Mouse (Mus musculus) lung, adult 10 weeks (tissue): Measurements from ENCODE around the gene Nat8f1. TPM values are rescaled to one million over a fixed set of nuclear protein-coding genes. Genes with fewer than 3 reads are reported as not detected.

ENCODE experiments used
- polyA plus RNA-seq: library from polyadenylated mRNA; stranded (reverse); fragments of 350-450 nt; fragmentation: Illumina TruSeq; extraction: RNeasy Lipid Tissue Mini Kit (QIAGEN cat#74804); gene quantifications from one replicate; pipeline ENCODE4 v1.2.3, GENCODE M21; 2014; ENCODE audit warnings: low read depth, low replicate concordance; ENCODE audit not compliant: insufficient read depth

The Nat8f1 gene
- polyA plus RNA-seq = 5.5 TPM

GRCm38 (mm10) chr6:85915539-85916513 lies at the start of gene Nat8f1:
Gene Nat8f1, minus strand, starts transcription at chr6:85915687.

GRCm38 (mm10) chr6:85961101-85962091 lies 45.9 kb upstream of the Nat8f1 start, which contains the start of gene Dusp11:
Gene Dusp11, minus strand, starts transcription at chr6:85961667.

GRCm38 (mm10) chr6:85911587-85911986 lies 3.9 kb downstream of the Nat8f1 start, which contains the start of gene Tprkb:
Gene Tprkb, plus strand, starts transcription at chr6:85911865.

GRCm38 (mm10) chr6:85904642-85905061 lies 10.8 kb downstream of the Nat8f1 start, which contains the start of gene Nat8f4:
Gene Nat8f4, minus strand, starts transcription at chr6:85904884.

DNA sequence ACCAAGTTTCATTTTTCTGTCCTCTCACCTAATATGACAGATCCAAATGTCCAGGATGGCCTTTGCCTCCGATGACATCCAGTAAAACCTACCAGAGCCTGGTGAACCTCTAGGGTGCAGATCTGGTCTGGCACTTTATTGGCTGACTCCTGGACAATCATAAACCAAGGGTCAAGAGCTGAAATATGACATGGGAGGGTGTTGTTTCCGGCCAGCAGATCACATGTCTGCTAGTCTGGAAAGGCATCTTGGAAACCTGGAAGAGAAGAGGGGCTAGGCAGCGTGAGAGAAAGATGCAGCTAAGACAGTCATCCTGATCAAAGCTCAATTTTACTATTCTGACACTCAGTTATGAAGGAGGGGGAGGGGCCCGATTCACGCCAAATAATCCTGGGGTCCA lies 46.5 kb downstream of the Nat8f1 start, which contains the start of gene Nat8f2:
Nat8f2 (minus strand) TSS at position 153 of the 400 bp plus-strand sequence.

Other genes starting within 250 kb of the Nat8f1 start
- gene Nat8f7, start 202.5 kb downstream of the Nat8f1 start, polyA plus RNA-seq = 1.3 TPM
- 7.2 TPM for gene Nat8f3, start 149.9 kb downstream of the Nat8f1 start, polyA plus RNA-seq
- not detected for gene Nat8f6, start 94.7 kb downstream of the Nat8f1 start, polyA plus RNA-seq
- not detected for gene Nat8f5, start 94.7 kb downstream of the Nat8f1 start, polyA plus RNA-seq
- 0.22 TPM for gene Nat8, start 83.6 kb downstream of the Nat8f1 start, polyA plus RNA-seq
- not detected for gene Nat8f2, start 46.5 kb downstream of the Nat8f1 start, polyA plus RNA-seq
- gene Nat8f4, start 10.8 kb downstream of the Nat8f1 start, polyA plus RNA-seq = 1.9 TPM
- 17.3 TPM for gene Tprkb, start 3.8 kb downstream of the Nat8f1 start, polyA plus RNA-seq
- 28.5 TPM for gene Dusp11, start 46.0 kb upstream of the Nat8f1 start, polyA plus RNA-seq
- not detected for gene Figla, start 100.5 kb upstream of the Nat8f1 start, polyA plus RNA-seq
- not detected for gene Add2, start 113.0 kb upstream of the Nat8f1 start, polyA plus RNA-seq